Mouse (Mus musculus) hindbrain, embryonic 15.5 days (tissue): ENCODE results near the gene St8sia6. TPM values are rescaled to one million over a fixed set of nuclear protein-coding genes. Genes with fewer than 3 reads are reported as not detected.

Experiments
- polyA plus RNA-seq: library from polyadenylated mRNA; unstranded; fragments of >200 nt; fragmentation: Nextera tagmentation; extraction: Ambion mirVana; gene quantifications from 2 replicates; pipeline ENCODE4 v1.2.1, GENCODE M21; 2015

Gene St8sia6
- polyA plus RNA-seq, 1 experiment from 2014 or later: 2.6 TPM

Other genes starting within 250 kb of the St8sia6 start
- 7.2 and 8.5 TPM in 2 replicates for gene Trdmt1, start 249.4 kb downstream of the St8sia6 start, polyA plus RNA-seq
- 469 and 517 TPM in 2 replicates for gene Vim, start 220.1 kb downstream of the St8sia6 start, polyA plus RNA-seq